Mouse (Mus musculus) regulatory T cell (primary cell): ENCODE measurements around the gene Cog5.

ENCODE experiments used
- in situ Hi-C: fragments of 300-600 bp; cut with MboI, MseI; formaldehyde crosslinking; loops from one replicate; pipeline ENCODE4 v1.15.1; 2025; ENCODE audit warnings: high pct_unique_total_duplicates

The Cog5 gene

DNA sequence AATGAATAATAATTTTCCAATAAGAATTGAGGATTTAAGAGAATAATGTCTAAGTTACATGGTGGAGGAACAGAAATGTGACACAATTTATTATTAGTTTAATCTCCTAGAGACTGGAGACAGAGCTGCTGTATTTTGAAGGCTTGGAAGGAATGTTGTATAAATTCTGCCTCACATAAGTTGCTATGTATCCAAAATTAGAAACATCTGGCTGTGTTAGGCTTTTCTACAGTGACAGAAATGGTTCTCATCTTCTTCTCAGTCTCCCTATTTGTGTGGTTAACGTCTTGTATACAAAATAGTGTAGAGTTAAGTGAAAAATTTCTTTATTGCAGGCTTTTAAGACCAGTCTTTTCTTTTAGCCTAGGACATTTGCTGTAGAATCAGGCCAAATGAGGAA lies 52.9 kb downstream of the Cog5 start:
- in situ Hi-C loops: no loop called here

DNA sequence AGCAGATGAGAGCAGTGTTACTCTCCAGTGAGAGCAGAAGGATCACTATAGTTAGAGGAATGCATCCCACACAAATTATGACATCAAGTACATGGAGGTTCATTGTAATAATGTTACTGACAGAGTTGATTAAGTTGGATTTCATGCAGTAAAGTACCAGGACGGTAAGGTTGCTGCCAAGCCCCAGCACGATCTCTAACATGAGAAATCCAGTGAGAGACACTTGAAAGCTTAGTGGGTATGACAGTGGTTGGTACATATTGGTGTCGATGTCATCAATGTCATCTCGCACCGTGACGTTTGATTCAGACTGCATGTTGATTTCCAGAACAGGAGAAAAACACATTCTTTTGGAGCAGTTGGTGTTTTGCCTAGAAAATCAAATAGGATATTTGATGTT lies 55.0 kb downstream of the Cog5 start:
- in situ Hi-C loops: no loop called here

DNA sequence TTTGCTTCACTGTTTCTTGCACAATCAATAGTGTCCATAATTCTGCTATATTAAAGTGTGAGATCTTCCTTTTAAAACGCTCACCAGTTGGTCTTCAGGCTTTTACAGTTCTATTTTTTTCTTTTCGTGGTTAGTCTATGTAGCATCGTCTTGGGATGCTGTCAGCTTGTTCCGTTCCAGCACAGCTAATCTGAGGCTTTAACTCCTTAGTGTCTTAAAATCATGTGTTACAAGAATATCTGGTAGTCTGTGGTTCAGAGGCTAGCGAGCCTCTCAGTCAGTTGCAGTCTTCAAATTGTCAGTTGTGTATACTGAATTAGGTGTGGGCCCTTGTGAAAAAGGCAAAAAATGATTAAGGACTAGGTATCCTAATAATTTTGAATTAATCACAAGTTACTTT lies 57.6 kb downstream of the Cog5 start:
- in situ Hi-C loops: no loop called here

- in situ Hi-C loops: no loop called here
Observed at GRCm38 (mm10) chr12:31712727-31713126, 58.1 kb downstream of the Cog5 start.

DNA sequence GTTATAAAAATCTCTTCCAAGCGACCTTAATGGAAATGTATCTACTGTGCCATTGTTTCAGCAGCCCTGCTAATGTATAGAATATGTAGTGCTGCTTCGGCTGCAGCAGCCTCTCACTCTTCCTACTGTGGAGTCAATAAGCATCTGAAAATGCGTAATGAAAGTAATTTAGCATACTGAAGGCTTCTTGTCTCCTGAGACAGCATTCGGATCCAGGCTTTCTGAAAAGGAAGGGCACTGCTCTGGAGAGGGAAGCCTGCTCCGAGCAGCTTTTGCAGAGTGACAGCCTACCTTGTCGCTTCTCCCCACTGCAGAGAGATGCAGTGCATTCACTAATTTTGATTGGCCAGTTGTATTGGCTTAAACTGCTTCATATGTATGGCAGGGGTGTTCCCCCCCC lies 58.9 kb downstream of the Cog5 start, which contains the start of gene Gpr22:
Gpr22 (minus strand) TSS at position 348 of the 400 bp plus-strand sequence.
- in situ Hi-C loops: no loop called here

DNA sequence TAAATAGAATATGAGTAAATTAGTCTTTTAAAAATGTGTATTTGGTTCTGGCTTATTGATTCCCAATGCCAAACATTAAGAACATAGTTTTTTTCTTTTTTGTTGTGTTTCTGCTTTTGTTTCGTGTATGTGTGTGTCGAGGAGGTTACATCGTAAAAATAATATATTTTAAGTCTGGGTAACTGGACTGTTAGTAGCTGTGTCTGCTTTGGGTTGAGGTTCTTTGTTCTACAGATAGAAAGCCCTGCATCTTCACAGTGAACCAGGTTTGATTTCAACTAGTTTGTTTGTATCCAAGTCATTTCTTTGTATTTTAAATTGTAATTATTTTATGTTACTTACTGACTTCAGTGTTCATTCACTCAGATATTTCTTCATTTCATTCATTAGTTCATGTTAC lies 59.4 kb downstream of the Cog5 start:
- in situ Hi-C loops: no loop called here

GRCm38 (mm10) chr12:31719586-31720275 lies 65.1 kb downstream of the Cog5 start:
- in situ Hi-C loops: no loop called here

DNA sequence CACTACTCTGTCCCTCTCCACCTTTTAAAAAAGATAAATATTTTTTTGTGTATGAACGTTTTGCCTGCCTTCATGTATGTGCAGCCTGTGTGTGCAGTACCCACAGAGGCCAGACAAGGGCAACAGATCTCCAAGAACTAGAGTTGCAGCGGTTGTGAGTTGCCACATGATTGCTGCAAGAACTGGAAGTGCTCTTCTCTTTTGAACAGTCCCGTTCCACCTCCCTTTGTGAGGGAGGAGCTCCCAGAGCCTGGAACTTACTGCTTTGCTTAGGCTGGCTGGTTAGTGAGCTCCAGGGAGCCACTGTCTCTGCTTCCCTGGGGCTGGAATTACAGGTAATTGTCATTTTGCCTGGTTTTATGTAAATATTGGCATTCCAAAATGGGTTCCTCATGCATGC lies 69.9 kb downstream of the Cog5 start:
- in situ Hi-C loops: no loop called here

DNA sequence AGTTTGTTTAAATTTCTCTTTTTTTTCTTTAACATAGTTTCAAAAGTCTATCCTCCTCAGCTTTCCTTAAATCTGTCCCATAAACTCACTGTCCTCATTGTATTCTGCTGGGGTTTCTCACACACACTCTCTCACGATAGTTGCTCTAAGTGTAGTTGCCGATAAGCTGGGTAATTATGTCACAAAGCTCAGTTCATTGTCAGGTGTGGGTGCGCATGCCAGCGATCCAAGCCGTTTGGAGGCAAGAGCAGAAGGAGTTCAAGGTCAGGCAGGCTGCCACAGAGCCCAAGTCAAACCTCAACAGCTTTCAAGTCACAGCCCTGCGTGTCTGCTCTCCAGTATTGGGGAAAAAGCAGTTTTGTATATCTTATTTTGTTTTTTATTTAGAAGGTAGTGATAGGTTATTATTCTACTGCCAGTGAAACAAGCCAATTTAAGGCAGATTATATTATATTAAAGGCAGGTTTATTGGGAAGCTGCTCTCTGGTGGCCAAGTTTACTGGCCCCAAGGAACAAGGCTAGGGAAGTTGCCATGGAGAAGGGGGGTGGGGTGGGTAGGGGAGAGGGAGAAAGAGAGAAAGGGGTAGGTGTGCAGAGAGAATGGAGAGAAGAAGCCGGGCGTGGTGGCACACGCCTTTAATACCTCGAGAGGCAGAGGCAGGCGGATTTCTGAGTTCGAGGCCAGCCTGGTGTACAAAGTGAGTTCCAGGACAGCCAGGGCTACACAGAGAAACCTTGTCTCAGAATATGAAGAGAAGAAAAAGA lies 71.0 kb downstream of the Cog5 start:
- in situ Hi-C loops: no loop called here

- in situ Hi-C loops: no loop called here
Observed at GRCm38 (mm10) chr12:31726707-31727106, 72.0 kb downstream of the Cog5 start.

DNA sequence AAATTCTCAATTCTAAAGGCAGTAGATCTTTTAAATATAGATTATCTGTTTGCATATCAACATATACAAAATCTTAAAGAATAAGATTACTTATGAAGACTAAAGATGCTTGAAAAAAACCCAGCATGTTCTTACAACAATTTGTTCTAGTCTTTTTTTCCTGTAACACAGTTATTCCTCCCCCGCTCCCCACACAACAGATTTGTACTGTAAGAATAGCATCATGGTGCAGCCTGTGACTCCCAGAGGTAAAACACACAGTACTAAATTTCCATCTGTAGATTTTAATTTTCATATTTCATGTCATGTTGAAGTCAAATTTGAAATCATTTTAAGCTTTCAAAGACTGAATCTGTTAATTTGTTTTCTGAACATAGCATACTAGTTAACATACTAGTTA lies 75.5 kb downstream of the Cog5 start:
- in situ Hi-C loops: no loop called here

DNA sequence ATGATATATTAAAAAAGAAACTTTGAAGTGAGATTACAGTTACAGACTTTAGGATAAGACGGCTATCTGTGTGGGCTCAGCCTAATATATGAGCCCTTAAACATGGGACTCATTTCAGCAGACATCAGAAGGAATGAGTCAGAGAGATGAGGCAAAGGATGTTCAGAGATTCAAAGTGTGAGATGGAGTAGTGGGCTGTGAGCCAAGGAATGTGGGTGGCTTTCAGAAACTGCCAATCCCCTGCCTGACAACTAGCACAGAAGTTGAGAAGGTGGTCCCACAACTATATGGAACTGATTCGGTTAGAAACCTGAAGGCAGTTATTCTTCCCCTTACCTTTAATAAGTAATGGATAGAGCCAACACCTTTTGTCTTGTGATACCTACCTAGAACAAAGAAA lies 79.9 kb downstream of the Cog5 start:
- in situ Hi-C loops: no loop called here

DNA sequence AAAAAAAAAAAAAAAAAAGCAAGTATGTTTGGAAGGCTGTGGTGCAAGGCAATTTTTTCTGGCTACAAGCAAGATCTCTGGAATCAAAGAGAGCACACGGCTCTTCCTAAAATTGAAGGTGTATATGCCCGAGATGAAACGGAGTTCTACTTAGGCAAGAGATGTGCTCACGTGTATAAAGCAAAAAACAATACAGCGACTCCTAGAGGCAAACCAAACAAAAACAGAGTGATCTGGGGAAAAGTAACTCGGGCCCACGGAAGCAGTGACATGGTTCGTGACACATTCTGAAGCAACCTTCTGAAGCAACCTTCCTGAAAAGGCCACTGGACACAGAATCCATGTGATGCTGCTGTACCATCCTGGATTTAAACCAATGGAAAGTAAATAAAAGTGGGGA lies 92.6 kb downstream of the Cog5 start:
- in situ Hi-C loops: no loop called here

GRCm38 (mm10) chr12:31749846-31750245 lies 95.2 kb downstream of the Cog5 start:
- in situ Hi-C loops: loop anchor here (10.0 kb wide), 1 partner anchor 995 kb away; no protein-coding TSS in a partner anchor

GRCm38 (mm10) chr12:31754465-31754864 lies 99.8 kb downstream of the Cog5 start:
- in situ Hi-C loops: loop anchor here (10.0 kb wide), 1 partner anchor 990 kb away; no protein-coding TSS in a partner anchor

DNA sequence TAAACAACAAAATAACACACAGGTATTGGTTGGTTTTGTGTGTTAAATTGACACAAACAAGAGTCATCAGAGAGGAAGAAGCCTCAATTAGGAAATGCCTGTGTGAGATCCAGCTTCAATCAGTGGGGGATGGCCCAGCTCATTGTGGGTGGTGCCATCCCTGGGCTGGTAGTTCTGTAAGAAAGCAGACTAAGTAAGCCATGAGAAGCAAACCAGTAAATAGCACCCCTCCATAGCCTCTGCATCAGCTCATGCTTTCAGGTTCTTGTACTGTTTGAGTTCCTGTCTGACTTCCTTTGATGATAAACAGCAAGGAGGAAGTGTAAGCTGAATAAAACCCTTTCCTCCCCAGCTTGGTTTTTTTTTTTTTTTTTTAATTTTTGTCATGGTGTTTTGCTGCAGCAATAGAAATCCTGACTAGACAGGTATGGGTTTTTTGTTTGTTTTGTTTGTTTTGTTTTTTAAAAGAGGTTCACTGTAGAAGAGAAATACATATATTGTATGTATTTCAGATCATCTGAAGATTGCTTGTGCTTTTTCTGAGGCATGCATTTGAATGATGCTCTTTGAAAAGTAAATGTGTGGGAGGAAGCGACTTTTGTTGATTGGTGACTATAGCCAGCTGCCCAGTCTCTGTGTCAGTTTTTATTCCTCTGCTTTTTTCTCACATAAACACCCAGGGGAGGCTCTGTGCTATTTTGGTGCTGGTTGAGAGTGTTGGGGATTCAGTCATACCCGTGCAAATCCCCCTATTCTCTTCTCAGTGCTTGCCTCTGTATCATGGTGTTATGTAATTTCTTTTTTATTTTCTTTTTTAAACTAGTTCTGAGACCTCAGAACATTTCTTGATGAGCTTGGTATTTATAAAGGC lies 101.5 kb downstream of the Cog5 start:
- in situ Hi-C loops: loop anchor here (10.0 kb wide), 1 partner anchor 989 kb away; no protein-coding TSS in a partner anchor

GRCm38 (mm10) chr12:31773612-31774011 lies 118.9 kb downstream of the Cog5 start:
- in situ Hi-C loops: no loop called here

- in situ Hi-C loops: no loop called here
Observed at GRCm38 (mm10) chr12:31784291-31784690, 129.6 kb downstream of the Cog5 start.

- in situ Hi-C loops: no loop called here
Observed at GRCm38 (mm10) chr12:31788530-31788929, 133.9 kb downstream of the Cog5 start.

DNA sequence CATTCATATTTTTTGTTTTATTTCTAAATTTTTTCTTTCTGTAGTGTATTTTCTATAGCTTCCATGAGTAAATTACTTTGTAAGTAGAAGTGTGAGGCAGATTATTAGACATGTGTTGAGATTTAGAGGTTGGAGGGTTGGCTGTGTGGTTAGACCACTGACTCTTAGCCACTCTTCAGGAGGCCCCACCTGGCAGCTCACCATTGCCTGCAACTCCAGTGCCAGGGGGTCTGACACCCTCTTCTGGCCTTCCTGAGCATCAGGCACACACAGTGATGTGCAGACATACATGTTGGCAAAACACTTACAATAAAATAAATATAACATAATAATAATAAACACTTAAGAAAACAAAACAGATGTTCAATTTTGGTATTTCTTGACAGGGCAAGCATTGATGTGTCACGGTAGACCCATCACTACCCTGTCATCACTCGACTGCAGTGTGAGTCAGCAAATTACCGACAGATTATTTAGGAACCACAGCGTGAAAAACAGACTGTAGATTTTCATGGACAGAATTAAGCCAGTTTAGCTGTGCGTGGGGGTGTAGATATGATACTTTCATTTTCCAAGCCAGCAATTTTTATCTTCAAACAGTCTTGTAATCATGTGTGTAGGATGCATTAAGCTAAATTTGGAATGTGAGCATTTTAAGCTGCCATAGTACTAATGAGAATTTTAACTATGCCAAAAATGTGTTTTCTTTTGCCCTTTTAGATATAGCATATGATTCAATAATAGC lies 151.9 kb downstream of the Cog5 start:
- in situ Hi-C loops: no loop called here

DNA sequence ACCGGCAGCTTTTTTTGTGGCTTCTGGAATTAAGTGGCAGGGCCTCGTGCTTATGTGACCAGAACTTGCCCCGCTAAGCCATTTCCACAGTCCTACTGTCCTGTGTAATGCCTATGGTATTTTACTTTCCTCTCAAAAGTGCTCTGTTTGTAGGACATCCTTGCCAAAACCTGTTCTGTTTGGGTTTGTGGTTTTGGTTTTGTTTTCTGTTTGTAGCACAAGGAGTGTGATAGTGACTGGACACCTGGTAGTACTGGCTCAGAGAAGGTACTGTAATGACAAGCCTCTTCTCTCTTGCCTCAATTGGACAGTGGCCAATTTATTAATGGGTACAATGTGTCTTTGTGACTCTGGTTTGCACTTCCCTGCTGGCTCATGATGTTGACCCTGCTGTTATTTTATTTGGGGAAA lies 163.4 kb downstream of the Cog5 start:
- in situ Hi-C loops: no loop called here
